Mouse (Mus musculus): Measurements from ENCODE around the gene Gpm6b. TPM values are rescaled to one million over a fixed set of nuclear protein-coding genes. Genes with fewer than 3 reads are reported as not detected.

Gpm6b gene
- 100 to 1,000 TPM; 607 to 613 TPM for total RNA-seq (2021)
- long read RNA-seq, experiment 1, full-length matches to known transcripts = 1,211 of 1,304 reads
- long read RNA-seq, experiment 1, partial matches to known transcripts = 38 of 1,304 reads
- long read RNA-seq, experiment 1, other reads (novel, unspliced or antisense) = 55 of 1,304 reads
- long read RNA-seq, experiment 2, full-length matches to known transcripts = 854 of 933 reads
- long read RNA-seq, experiment 2, partial matches to known transcripts = 60 of 933 reads
- long read RNA-seq, experiment 2, other reads (novel, unspliced or antisense) = 19 of 933 reads

GRCm38 (mm10) chrX:166238831-166239460 lies at the start of gene Gpm6b:
Gene Gpm6b, plus strand, starts transcription at chrX:166238911.
- peak; percentile 33 to 57 for DNase-seq (ENCODE audit: low spot score in 2 of 2)

GRCm38 (mm10) chrX:166196327-166196726 lies 42.4 kb upstream of the Gpm6b start:
- DNase-seq (ENCODE audit: low spot score in 2 of 2) = no peak

- no peak for DNase-seq (ENCODE audit: low spot score in 2 of 2)
Observed at GRCm38 (mm10) chrX:166198266-166198665, 40.4 kb upstream of the Gpm6b start.

GRCm38 (mm10) chrX:166199812-166200211 lies 38.9 kb upstream of the Gpm6b start:
- no peak for DNase-seq (ENCODE audit: low spot score in 2 of 2)

- DNase-seq (ENCODE audit: low spot score in 2 of 2) = peak in 1 of 2 experiments; percentile 10
Observed at GRCm38 (mm10) chrX:166214576-166214975, 24.1 kb upstream of the Gpm6b start.

- DNase-seq (ENCODE audit: low spot score in 2 of 2) = no peak
Observed at GRCm38 (mm10) chrX:166216248-166216647, 22.5 kb upstream of the Gpm6b start.

DNA sequence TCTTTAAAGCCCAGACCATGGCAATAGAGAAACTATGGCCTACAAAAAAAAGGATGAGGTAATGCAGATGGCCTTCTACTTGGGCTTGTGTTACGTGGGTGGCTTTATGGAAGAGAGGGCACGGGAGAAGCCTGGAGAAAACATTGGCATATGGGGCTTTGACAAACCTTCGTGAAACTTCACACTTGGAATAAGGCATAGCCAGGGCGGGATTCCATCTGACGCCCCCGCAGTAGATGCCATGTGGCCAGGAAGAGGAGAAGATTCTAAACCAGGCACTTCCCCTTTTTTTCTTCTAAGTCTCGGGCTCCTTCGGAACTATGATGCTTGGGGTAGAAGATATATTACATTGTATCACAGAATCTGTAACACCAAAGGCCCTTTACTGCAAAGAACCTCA lies 22.0 kb upstream of the Gpm6b start:
- DNase-seq (ENCODE audit: low spot score in 2 of 2) = peak; percentile 60 to 70

GRCm38 (mm10) chrX:166219331-166219730 lies 19.4 kb upstream of the Gpm6b start:
- no peak for DNase-seq (ENCODE audit: low spot score in 2 of 2)

DNA sequence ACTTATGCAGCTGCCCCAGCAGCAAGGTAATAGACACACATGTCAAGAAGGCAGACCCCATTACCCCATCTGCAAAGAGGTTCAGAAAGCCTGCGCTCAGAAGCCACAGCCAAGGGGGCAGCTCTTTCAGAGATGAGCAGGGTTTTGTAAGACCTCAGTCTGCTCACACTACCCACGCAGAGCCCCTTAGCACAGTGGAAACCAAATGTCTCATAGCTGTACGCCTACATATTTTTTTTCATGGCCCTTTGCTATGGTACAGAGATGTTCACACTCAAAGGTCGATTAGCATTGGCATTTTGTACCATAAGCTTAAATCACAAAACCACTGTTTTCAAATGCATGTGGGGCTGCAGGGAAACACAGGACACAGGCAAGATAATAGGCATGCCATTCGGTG lies 11.9 kb upstream of the Gpm6b start:
- no peak for DNase-seq (ENCODE audit: low spot score in 2 of 2)

- DNase-seq (ENCODE audit: low spot score in 2 of 2) = no peak
Observed at GRCm38 (mm10) chrX:166229750-166230149, 9.0 kb upstream of the Gpm6b start.

- no peak for DNase-seq (ENCODE audit: low spot score in 2 of 2)
Observed at GRCm38 (mm10) chrX:166230515-166231267, 8.0 kb upstream of the Gpm6b start.

GRCm38 (mm10) chrX:166236131-166236530 lies 2.6 kb upstream of the Gpm6b start:
- DNase-seq (ENCODE audit: low spot score in 2 of 2) = no peak

DNA sequence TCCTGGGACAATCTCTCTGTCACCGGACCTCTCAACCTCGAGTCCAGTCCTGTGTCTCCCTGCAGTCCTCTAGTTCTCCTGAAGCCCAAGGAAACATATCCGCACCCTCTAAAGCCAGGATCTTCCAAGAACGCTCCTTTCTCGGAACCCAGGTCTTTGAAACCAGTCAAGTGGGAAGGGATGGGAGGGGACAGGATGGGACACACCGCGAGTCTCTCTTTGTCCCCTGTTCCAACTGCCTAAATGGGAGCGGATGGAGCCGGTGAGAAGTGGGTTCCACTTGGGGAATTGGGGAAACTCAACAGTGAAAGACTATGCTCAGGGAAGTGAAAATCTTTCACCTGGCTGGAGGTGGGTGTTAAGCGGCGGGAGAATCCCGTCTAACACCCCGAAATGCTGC lies 809 bp downstream of the Gpm6b start:
- no peak for DNase-seq (ENCODE audit: low spot score in 2 of 2)

DNA sequence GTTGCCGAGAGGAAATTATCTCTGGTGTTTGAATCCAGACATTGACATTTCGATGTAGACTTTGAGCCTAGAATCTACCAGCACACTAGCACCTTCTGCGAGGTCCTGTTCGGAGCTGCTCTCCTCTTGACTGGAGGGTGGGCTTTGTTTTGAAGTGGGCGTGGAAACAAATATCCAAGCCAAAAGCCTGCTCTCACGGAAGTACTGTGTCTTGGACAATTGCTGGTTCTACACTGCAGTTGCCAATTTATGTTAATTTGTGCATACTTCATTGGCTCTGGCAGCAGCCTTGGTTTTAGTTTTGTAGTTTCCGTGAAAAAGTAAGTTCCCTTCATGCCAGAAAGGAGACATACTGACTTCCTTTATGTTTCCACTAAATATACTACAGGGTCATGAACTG lies 2.0 kb downstream of the Gpm6b start:
- no peak for DNase-seq (ENCODE audit: low spot score in 2 of 2)

DNA sequence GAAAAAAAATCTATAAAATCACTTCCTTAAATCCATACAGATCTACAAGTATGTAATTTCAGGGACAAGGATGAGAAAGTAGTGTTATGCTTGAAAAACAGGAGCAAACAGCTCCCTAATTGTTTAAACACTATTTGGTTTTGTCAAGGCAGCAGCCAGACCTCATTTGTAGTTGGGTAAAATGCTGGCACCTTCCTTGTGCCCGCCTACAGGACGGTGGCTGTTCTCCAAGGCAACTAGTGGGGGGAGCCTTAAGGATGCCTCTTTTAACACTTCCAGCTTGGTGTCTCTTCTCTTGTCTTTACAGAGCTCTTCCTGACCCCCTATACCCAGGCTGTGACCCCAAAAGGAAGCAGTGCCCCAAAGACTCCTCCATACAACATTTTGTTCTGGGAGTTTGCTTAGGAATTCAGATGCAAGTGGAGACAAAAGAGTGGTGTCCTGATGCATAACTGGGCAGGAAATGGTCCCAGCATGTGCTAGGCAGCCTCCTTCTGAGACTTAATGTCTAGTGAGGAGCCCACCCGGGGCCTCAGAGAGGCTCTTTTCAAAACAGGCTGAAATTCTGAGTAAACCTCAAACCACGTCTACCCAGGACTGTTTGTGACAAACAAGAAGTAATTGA lies 4.7 kb downstream of the Gpm6b start:
- no peak for DNase-seq (ENCODE audit: low spot score in 2 of 2)

- DNase-seq (ENCODE audit: low spot score in 2 of 2) = no peak
Observed at GRCm38 (mm10) chrX:166271489-166271888, 32.8 kb downstream of the Gpm6b start.

GRCm38 (mm10) chrX:166272646-166273045 lies 33.9 kb downstream of the Gpm6b start:
- DNase-seq (ENCODE audit: low spot score in 2 of 2) = no peak

GRCm38 (mm10) chrX:166279861-166280260 lies 41.1 kb downstream of the Gpm6b start:
- DNase-seq (ENCODE audit: low spot score in 2 of 2) = no peak

DNA sequence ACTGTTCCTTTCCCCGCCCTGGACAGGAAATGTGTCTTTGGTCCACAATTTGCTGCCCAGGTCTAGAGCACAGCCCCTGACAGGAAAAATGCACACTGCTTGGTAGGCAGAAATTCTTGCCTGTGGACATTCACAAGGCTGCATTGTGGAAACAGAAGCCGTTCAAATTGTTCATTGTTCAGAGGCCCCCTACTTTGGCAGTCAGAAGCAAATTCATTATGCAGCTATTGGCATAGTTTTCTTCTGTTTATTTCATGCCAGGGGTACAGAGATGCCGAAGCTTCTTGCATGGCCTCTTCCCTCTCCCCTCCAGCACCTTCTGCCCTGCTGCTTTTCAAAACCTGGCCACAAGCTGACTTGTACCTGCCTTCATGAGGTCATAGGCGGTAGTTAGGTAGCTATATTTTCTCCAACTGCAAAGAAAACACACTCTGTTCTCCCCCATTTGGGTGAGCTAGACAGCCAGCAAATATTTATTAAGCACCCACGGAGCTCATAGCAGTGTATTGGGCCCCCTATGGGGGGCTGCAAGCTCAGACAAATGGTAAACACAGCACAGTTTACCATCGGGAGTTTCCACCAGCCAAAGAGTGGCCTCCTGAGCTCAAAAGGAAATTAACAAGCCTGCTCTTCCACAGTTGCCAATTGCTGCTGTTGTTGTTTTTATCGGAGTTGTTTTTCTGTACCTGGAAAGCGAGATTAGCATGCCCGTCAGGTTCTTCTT lies 48.2 kb downstream of the Gpm6b start:
- DNase-seq (ENCODE audit: low spot score in 2 of 2) = no peak

- DNase-seq (ENCODE audit: low spot score in 2 of 2) = no peak
Observed at GRCm38 (mm10) chrX:166291266-166291665, 52.6 kb downstream of the Gpm6b start.

DNA sequence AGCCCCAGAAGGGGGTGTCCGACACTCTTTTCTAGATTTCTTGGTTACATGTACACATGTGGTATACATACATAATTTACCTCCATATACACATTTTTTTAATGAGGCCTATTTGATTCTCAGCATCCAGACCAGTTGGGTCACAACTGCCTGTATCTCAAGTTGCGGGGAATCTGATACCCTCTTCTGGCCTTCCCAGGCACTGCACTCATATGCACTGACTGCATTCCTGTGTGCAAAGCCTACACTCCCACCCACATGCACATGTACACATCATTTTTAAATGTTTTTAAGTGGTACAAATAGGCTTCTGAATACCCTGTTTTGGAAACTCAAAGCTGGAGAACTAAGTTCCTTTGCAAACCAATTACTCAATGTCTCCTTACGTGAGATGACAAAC lies 54.8 kb downstream of the Gpm6b start:
- DNase-seq (ENCODE audit: low spot score in 2 of 2) = no peak

Measured in left cerebral cortex, adult 18-20 months (tissue).